Mouse (Mus musculus): Measurements from ENCODE around the gene Vasp. TPM values are rescaled to one million over a fixed set of nuclear protein-coding genes. Genes with fewer than 3 reads are reported as not detected.

Vasp gene
- total RNA-seq, 4 experiments from 2014 or later: 7.1 to 19.7 (median 15.0) TPM

- DNase-seq (ENCODE audit: low spot score in 2 of 2): no peak
Measured at GRCm38 (mm10) chr7:19236411-19236810, 35.2 kb downstream of the Vasp start.

DNA sequence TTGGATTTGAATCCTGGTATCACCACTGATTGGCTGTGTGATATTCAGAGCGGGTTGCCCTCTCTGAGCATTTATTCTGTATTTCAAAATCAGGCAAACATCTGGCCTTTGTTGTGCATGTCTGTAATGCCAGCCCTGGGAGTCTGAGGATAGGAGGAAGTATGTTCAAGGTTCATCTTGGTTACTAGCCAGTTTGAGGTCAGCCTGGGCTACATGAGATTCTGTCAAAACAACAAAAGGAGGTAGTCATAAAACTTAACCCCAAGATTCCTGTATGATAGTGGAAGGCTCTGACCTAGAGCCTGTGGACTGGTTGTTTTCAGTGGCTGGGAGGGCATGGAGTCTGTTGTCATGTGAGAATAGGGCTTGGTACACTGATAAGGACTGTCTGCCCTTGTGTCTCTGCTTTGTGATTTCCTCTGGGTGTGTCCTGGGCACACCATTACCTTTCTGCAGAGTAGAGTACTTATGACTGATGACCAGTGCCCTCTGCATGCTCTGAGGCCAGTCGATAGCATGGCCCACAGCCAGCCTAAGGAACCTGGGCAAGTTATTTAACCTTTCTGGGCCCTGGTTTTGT, 36.4 kb downstream of the Vasp start:
- no peak for DNase-seq (ENCODE audit: low spot score in 2 of 2)

GRCm38 (mm10) chr7:19234652-19235051, 37.0 kb downstream of the Vasp start:
- no peak for DNase-seq (ENCODE audit: low spot score in 2 of 2)

GRCm38 (mm10) chr7:19231849-19232248, 39.8 kb downstream of the Vasp start:
- no peak for DNase-seq (ENCODE audit: low spot score in 2 of 2)

GRCm38 (mm10) chr7:19230899-19231298, 40.7 kb downstream of the Vasp start:
- DNase-seq (ENCODE audit: low spot score in 2 of 2): no peak

- no peak for DNase-seq (ENCODE audit: low spot score in 2 of 2)
Measured at GRCm38 (mm10) chr7:19230041-19230580, 41.5 kb downstream of the Vasp start.

- no peak for DNase-seq (ENCODE audit: low spot score in 2 of 2)
Measured at GRCm38 (mm10) chr7:19229404-19229803, 42.2 kb downstream of the Vasp start.

- no peak for DNase-seq (ENCODE audit: low spot score in 2 of 2)
Measured at GRCm38 (mm10) chr7:19228793-19229148, 42.8 kb downstream of the Vasp start.

DNA sequence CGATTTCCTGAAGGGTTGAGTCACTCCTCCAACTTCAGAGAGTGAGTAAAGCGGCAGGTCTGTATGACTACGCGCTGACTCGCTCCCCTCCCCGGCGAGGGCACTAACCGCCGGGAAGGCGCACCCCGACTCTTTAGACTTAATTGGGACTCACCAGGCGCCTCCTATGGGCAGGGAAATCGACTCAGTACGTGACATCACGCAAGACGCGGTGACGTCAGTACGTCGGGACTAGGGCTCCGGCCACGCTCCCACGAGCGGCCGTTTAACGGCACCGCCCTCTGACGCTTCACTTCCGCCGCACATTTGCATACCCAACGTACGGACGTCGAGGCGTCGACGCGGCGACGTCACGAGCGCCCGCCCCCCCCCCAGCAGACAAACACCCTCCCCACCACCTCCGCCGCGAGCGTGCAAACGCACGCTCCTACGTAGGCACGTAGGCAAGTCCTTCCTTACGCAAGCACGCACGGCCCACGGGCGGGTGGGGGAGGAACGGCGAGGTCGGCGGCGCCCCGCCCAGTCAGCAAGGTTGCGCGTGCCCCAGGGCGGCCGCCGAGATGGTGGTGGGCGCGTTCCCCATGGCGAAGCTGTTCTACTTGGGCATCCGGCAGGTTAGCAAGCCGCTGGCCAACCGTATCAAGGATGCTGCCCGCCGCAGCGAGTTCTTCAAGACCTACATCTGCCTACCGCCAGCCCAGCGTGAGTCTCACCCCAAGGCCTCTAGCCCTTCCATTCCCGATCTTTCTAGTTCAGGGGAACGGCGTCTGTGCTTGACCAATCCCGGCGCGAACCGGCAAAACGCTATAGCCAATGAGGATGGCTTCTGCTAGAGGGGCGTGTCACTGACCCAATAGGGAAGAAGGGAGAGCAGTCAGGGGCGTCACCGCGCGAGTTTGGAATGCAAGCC, 43.5 kb downstream of the Vasp start, which contains the start of gene Opa3:
Gene Opa3, plus strand, starts transcription at position 452 of the 910 bp plus-strand sequence.
- peak; percentile 99 for DNase-seq (ENCODE audit: low spot score in 2 of 2)

GRCm38 (mm10) chr7:19226817-19227797, 44.5 kb downstream of the Vasp start:
- DNase-seq (ENCODE audit: low spot score in 2 of 2): no peak

DNA sequence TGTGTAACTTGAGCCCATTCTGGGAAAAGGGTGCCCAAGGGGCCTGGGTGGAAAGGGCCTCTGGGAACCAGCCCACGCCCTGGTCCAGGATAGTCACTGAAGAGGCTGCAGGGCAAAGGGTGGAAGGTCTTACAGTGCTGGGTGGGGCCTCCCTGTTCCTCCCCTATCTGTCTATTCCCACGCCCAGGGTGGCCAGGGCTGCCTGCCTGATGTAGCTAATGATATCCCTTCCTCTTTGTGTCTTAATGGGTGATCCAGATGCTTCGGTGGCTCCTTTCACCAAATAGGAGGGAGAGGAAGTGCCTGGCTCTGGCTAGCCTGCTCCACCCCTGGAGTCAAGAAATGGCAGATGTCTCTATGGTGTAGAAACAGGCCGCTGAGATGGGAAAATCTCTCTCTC, 46.7 kb downstream of the Vasp start:
- no peak for DNase-seq (ENCODE audit: low spot score in 2 of 2)

- DNase-seq (ENCODE audit: low spot score in 2 of 2): no peak
Measured at GRCm38 (mm10) chr7:19222875-19223274, 48.7 kb downstream of the Vasp start.

DNA sequence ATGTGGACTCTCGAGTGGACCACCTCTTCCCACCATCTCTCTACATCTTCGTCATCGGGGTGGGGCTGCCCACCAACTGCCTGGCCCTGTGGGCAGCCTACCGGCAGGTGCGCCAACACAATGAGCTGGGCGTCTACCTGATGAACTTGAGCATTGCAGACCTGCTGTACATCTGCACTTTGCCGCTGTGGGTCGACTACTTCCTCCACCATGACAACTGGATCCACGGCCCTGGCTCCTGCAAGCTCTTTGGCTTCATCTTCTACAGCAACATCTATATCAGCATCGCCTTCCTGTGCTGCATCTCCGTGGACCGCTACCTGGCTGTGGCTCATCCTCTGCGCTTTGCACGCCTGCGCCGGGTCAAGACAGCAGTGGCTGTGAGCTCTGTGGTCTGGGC, 49.4 kb downstream of the Vasp start:
- DNase-seq (ENCODE audit: low spot score in 2 of 2): no peak

DNA sequence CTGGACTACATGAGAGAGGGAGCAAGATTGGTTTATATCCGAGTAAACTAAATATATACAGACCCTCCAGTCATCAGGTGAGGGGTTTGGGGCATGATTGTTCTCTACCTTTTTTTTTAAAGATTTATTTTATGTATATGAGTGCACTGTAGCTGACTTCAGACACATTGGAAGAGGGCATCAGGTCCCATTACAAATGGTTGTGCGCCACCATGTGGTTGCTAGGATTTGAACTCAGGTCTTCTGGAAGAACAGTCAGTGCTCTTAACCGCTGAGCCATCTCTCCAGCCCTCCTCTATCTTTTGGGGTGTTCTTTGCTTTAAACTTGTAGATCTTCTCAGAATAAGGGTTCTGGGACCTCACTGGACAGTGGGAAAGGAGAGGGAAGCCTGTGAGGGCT, 51.6 kb downstream of the Vasp start:
- no peak for DNase-seq (ENCODE audit: low spot score in 2 of 2)

- DNase-seq (ENCODE audit: low spot score in 2 of 2): no peak
Measured at GRCm38 (mm10) chr7:19217944-19218343, 53.7 kb downstream of the Vasp start.

DNA sequence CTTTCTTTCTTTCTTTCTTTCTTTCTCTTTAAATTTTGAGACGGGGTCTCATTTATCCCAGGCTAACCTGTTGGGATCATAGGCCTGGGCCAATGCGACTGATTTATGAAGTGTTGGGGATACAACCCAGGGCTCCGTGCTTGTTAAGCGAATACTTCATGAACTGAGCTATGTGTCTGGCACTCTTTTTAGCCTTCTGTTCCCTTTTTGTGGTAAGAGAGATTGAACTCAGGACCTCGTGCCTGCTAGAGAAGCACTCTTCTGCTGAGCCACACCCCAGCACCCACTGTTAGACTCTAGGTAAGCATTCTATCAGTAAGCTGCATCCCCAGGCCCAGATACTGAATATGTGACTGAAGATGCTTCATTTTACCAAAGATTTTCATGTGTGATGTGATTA, 54.1 kb downstream of the Vasp start:
- no peak for DNase-seq (ENCODE audit: low spot score in 2 of 2)

DNA sequence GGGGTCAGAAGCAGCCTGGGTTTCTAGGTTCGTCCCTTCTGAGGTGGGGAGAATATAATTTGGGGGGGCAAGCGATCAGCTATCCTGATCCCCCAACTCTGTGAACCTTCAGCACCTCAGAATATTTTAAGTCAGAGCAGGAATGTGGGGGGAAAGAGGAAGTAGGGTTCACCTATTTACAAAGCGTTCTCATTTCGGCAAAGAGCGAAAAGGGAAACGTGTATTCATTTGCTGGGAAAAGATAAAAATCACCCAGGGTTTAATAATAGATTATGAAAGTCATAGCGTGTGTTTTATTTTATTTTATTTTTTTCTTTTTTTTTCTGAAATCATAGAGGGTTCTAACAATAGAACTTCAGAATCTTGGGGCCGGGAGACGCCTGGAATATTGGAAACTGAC, 56.7 kb downstream of the Vasp start:
- no peak for DNase-seq (ENCODE audit: low spot score in 2 of 2)

DNA sequence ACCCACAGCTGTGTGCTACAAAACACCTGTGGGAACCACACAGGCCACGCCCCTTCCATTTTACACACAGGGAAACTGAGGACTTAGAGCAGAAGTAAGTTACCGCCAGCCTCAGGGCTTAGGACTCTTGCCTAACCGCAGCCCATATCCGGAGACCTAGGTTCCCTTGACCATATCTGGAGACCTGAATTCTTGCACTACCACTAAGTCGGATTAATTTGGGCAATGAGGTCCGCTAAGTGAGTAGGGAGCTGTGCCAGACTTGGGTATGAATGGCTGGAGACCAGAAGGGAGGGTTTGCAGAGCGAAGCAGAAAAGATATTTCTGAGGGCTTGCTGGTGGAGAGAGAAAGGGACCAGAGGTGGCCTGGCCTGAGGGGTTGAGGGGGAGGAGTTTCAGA, 57.2 kb downstream of the Vasp start:
- no peak for DNase-seq (ENCODE audit: low spot score in 2 of 2)

DNA sequence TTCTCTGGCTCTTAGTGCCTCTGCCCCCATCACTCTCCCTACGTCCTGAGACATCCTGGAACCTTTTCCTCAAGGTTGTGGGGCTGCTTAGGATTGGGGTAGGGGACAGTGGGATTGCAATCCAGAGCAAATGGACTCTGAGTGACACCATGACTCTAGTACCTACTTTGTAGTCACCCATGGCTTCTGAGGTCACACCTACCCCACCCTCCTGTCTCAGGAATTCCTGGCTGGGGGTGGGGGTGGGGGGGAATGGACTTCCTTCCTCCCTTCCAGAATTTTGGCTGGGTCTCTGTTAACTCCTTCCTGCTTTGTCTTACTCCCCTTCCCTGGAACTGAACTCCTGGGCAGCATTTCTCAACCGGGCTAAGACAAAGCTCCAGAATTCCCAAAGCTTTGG, 58.2 kb downstream of the Vasp start:
- no peak for DNase-seq (ENCODE audit: low spot score in 2 of 2)

GRCm38 (mm10) chr7:19211996-19212755, 59.4 kb downstream of the Vasp start, which contains the start of gene Gpr4:
Gpr4 (plus strand) TSS chr7:19212538.
- DNase-seq (ENCODE audit: low spot score in 2 of 2): no peak
